Mouse (Mus musculus) heart, embryonic 10.5 days (tissue): ENCODE measurements at regions not wholly inside any gene's neighbourhood (a gene's known extent, or its start where the extent isn't known, plus 50 kb on each side); places are given as distances from the start of the nearest gene placed in this dataset.

Source experiments
- DNase-seq: peaks from one replicate; pipeline ENCODE4 v3.0.0-alpha.2; 2017; ENCODE audit warnings: low spot score
- H3K27ac ChIP-seq: fragments of 300-500 bp; sonication (generic); 2 replicates; pipeline ENCODE4 v1.5.1; 2016; ENCODE audit warnings: mild to moderate bottlenecking
- H3K27me3 ChIP-seq: fragments of 300-500 bp; sonication (generic); 2 replicates; pipeline ENCODE4 v1.6.1; 2016; ENCODE audit warnings: mild to moderate bottlenecking; ENCODE audit not compliant: poor library complexity, insufficient read depth, severe bottlenecking
- H3K36me3 ChIP-seq: fragments of 300-500 bp; sonication (generic); 2 replicates; pipeline ENCODE4 v1.6.1; 2016; ENCODE audit warnings: mild to moderate bottlenecking, moderate library complexity
- H3K4me1 ChIP-seq: fragments of 300-500 bp; sonication (generic); 2 replicates; pipeline ENCODE4 v1.6.1; 2016; ENCODE audit warnings: mild to moderate bottlenecking
- H3K4me3 ChIP-seq: fragments of 300-500 bp; sonication (generic); 2 replicates; pipeline ENCODE4 v1.5.1; 2016; ENCODE audit warnings: mild to moderate bottlenecking, moderate library complexity
- H3K9me3 ChIP-seq: fragments of 300-500 bp; sonication (generic); 2 replicates; pipeline ENCODE4 v1.6.1; 2016; ENCODE audit warnings: mild to moderate bottlenecking, moderate library complexity
- WGBS: fragments of 180-500 bp; shearing (Covaris S2); methylation state at CpG from one replicate; pipeline ENCODE4 v1.1.7; 2016; 5-methylcytosine and 5-hydroxymethylcytosine counted together

DNA sequence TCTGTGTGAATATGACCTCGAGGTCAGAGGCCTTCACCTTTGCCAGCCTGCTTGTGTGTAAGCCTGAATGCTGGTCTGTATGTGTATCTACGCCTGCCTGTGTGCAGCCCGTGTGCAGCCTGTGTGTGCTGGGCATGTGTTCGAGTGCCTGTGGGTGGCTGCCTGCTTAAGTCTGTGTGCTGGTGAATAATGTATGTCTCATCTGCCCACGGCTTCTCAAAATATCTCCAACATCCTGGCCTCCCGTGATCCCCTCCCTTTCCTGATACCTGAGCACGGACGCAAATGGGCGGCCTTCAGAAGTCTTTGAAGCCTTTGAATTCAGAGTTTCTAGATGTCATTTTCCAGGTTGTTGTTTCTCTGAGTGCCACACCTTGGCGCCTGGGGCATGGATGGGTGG is 170.1 kb upstream of the Zfp64 start:
- 0 out of 2 replicates have a peak, but pooled peaks cover 8% of the 10 kb centered on the region for H3K9me3 ChIP-seq
- DNase-seq = no peak
- no peaks in the 10 kb centered on the region for H3K4me1 ChIP-seq
- no peak overlapping the region for H3K4me3 ChIP-seq
- WGBS = 85% methylated on average over 10 of the region's 10 CpGs
- H3K27ac ChIP-seq = no peak overlapping the region
- H3K36me3 ChIP-seq = no peaks in the 10 kb centered on the region; the same call in 1 of the 2 replicates
- H3K27me3 ChIP-seq = 0 out of 2 replicates have a peak, but pooled peaks cover 4% of the 10 kb centered on the region

DNA sequence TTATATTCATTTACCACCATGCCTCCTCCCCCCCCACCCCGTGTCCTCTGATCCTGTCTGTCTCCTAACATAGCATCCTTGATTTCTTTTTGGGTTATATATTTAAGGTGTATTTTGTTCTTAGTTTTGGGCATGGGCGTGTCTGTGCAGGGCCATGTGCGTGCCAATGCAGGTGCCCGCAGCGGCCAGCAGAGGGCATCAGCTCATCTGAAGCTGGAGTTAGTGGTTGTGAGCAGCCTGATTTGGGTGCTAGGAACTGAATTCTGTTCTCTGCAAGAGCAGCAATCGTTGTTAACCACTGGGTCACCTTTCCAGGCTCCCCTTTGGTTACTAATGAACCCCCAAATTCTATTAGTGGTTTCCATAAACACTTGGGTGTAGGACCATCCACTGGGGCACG is 167.5 kb upstream of the Zfp64 start:
- no peak for DNase-seq
- WGBS = 80% methylated on average over 7 of the region's 7 CpGs
- Histone ChIP-seq H3K27me3 (no peaks in the 10 kb centered on the region), H3K4me1 (no peaks in the 10 kb centered on the region), H3K9me3 (0 out of 2 replicates have a peak, but pooled peaks cover 8% of the 10 kb centered on the region), H3K36me3 (no peaks in the 10 kb centered on the region; the same call in 1 of the 2 replicates), H3K4me3 (no peak overlapping the region), H3K27ac (no peak overlapping the region)

DNA sequence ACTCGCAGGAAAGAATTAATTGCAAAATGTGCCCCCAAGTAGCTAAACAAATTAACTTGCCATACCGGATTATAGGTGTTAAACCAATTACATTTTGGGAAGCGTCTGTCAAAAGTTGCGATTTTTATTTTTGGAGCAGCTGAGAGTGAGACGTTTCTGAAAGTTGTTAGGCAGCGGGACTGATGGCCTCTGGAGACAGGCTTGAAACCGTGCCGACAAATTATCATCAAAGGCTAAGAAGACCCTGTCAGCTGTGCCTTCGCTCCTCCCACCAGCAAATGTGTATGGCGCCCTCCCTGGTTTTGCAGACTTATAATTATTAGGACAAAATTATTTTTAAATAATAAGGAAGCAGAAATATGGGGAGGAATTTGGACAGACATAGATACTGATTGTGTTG is 161.5 kb upstream of the Zfp64 start:
- Histone ChIP-seq H3K27me3 (peaks cover 10% of the 10 kb centered on the region), H3K4me1 (no peaks in the 10 kb centered on the region), H3K27ac (no peak overlapping the region), H3K36me3 (no peaks in the 10 kb centered on the region), H3K4me3 (no peak overlapping the region), H3K9me3 (no peaks in the 10 kb centered on the region)
- WGBS = 60% methylated on average over 10 of the region's 10 CpGs
- DNase-seq = no peak

DNA sequence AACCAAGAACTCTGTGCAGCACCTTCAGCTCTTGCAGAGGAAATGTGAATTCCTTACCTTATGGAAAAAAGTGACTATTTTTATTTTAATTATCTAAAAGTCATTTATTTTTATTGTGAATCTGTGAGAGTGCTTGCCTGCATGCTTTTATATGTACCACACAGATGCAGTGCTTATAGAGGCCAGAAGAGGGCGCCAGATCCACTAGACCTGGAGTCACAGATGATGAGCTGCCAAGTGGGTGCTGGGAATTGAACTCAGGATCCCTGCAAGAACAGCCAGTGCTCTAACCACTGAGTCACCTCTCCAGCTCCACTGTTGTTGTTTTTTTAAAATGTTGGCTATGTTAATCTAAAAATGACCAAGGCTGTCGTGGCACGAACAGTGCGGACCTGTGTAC is 153.7 kb upstream of the Zfp64 start:
- no peak overlapping the region for H3K27ac ChIP-seq
- H3K4me3 ChIP-seq = no peak overlapping the region
- H3K36me3 ChIP-seq = no peaks in the 10 kb centered on the region
- whole genome bisulfite sequencing = 79% methylated on average over 4 of the region's 4 CpGs
- peaks cover 5% of the 10 kb centered on the region; the same call in 1 of the 2 replicates for H3K4me1 ChIP-seq
- H3K27me3 ChIP-seq = no peaks in the 10 kb centered on the region
- H3K9me3 ChIP-seq = no peaks in the 10 kb centered on the region
- DNase-seq = no peak

DNA sequence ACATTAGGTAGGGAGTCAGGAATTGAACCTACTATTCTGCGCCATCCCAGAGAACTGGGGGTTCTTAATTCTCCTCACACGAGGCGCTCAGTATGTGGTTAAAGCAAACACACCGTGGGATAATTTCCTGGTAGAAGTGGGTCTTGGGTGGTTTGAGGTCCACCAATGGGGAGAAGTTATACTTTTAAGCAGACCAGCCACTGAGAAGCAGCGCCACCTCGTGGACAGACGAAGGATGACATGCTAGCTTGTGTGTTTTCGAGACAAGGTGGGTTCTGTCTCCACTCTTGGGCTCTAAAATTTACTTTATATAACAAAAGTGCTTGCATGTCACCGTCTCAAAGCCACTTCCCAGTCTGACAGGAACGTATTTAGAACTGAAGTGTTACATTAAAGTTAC is 152.7 kb upstream of the Zfp64 start:
- Histone ChIP-seq H3K4me3 (no peak overlapping the region), H3K27ac (no peak overlapping the region), H3K4me1 (peaks cover 5% of the 10 kb centered on the region; the same call in 1 of the 2 replicates), H3K36me3 (no peaks in the 10 kb centered on the region), H3K9me3 (no peaks in the 10 kb centered on the region), H3K27me3 (no peaks in the 10 kb centered on the region)
- WGBS = 38% methylated on average over 10 of the region's 10 CpGs
- DNase-seq = no peak

DNA sequence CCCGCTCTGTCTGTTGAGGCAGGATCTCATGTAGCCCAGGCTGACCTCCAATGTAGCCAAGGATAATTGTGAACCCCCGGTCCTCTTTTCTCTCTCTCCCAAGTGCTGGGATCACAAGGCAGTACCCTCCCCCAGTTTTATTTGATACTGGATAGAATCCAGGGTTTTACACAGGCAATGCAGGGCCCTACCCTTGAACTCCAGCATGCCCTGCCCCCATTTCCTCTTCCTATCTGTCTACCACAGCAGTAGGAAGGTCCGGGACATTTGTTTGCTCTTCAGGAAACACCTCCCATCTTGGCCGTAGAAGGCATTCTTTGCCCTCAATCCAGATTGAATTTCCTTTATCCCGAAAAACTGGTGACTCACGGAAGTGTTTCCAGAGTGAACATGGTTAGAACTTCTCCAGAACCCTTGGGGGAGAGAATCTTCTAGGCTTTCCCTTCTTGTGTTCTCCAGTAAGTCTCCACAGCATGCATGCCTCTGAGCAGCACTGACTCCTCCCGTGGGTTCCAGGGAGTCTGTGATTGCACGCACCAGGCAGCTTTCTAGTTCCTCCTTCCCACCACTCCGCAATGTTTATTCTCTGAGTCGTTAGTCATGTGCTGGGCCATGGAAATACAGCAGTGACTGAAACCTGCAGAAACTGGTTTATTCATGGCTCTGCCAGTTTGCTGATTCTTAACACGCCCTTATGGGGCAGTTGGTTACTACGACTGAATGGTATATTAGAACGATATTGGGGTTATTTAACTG is 146.3 kb upstream of the Zfp64 start:
- WGBS = 79% methylated on average over 13 of the region's 13 CpGs
- no peaks in the 10 kb centered on the region for H3K9me3 ChIP-seq
- no peak for DNase-seq
- no peaks in the 10 kb centered on the region for H3K36me3 ChIP-seq
- H3K4me1 ChIP-seq = peaks cover 4% of the 10 kb centered on the region; the same call in 1 of the 2 replicates
- H3K27ac ChIP-seq = no peak overlapping the region
- H3K27me3 ChIP-seq = no peaks in the 10 kb centered on the region
- H3K4me3 ChIP-seq = no peak overlapping the region

DNA sequence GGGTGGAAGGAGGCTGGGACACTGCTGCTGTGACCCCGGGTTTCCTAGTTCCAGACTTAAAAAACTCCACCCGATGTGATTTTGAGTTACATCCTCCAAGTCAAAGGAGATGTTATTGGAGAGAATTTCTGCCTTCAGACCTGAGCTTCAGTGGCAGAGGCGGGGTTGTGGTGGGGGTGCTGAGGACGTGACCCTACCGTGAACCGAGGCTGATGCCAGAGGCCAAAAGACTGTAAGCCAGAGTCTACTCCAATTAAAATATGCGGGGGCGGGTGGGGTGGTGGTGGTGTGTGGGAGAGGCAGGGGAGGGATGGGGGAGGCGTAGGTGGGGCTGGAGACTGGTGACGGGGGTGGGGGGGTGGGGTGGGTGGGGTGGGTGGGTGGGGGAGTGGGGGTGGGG is 145.1 kb upstream of the Zfp64 start:
- Histone ChIP-seq H3K27ac (no peak overlapping the region), H3K27me3 (no peaks in the 10 kb centered on the region), H3K9me3 (no peaks in the 10 kb centered on the region), H3K36me3 (no peaks in the 10 kb centered on the region), H3K4me3 (no peak overlapping the region), H3K4me1 (no peaks in the 10 kb centered on the region)
- WGBS = 84% methylated on average over 9 of the region's 10 CpGs
- DNase-seq = no peak

DNA sequence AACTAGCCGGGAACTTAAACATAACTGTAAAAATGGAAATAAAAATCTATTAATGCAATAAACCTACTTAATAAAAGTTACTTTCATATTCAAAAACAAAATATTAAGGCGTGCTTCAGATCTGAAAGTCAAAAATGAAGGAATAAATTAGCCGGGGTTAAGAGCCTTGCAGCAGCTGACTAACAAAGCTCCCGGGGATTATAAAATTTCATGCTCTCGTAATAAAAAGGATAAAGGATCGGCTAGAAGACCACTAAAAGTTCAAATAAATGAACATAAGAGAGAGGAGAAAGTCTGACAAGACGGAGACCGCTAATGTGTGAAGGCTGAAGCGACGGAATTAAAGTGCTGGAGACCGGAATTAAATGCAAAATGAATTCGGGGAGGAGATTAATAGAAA is 144.3 kb upstream of the Zfp64 start:
- Histone ChIP-seq H3K36me3 (no peaks in the 10 kb centered on the region), H3K4me3 (no peak overlapping the region), H3K9me3 (no peaks in the 10 kb centered on the region), H3K27ac (no peak overlapping the region), H3K4me1 (no peaks in the 10 kb centered on the region), H3K27me3 (no peaks in the 10 kb centered on the region)
- 89% methylated on average over 12 of the region's 12 CpGs for WGBS
- no peak for DNase-seq

DNA sequence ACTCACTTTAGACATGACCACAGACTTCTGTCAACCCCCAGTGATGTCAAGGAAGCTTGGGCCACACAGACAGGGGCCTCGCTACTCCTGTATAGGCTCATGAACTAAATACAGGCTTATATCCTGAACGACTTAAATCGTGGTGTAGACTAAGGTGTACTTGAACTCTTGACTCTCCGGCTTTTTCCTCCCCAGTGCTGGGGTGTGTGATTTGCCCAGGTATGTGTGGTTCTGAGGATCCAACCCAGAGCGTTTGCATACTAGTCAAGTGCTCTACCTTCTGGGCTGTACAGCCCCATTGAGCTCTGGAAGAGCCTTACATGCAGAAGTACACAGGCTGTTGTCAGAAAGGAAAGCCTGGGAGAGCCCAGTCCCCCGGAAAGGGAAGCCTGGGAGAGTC is 143.2 kb upstream of the Zfp64 start:
- Histone ChIP-seq H3K9me3 (no peaks in the 10 kb centered on the region), H3K27ac (no peak overlapping the region), H3K27me3 (no peaks in the 10 kb centered on the region), H3K4me3 (no peak overlapping the region), H3K4me1 (no peaks in the 10 kb centered on the region), H3K36me3 (no peaks in the 10 kb centered on the region)
- 86% methylated on average over 6 of the region's 6 CpGs for WGBS
- DNase-seq = no peak

DNA sequence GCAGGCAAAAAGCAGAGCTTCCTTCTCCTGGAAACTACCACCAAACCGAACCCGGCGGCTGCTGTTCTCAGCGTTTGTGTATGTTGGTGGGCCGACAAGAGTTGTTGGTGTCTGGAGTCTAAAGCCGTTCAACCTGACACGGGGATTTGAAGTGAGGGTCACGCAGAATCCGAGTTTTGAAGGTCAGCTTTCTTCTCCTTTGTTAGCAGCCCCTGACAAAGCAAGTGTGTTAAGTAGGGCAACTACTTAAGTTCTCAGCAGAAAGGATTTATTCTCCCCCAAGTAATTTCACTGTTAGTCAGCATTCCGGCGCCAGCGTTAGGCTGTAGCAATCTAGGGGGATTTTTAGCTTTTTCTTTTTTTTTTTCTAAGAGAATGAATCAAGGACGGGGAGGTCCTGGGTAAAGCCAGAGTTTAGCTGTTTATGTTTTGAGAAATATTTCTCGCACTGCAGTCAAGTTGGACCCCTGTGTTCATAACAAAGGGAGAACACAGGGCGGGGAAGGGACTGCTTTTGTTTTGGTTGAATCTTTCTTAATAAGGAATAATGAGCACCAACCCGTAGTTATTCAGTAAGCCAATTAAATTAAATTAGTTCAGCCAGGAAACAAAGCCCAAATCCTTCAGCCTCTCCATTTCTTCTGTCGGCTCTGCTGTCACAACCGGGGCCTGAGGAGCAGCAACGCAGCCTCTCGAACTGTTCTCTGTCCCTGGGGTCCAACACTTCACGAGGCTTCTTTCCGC is 138.8 kb upstream of the Zfp64 start:
- Histone ChIP-seq H3K27me3 (no peaks in the 10 kb centered on the region), H3K9me3 (peaks cover 5% of the 10 kb centered on the region; the same call in 1 of the 2 replicates), H3K27ac (no peak overlapping the region), H3K4me3 (no peak overlapping the region), H3K4me1 (no peaks in the 10 kb centered on the region), H3K36me3 (no peaks in the 10 kb centered on the region)
- DNase-seq = no peak
- 86% methylated on average over 22 of the region's 22 CpGs for WGBS

DNA sequence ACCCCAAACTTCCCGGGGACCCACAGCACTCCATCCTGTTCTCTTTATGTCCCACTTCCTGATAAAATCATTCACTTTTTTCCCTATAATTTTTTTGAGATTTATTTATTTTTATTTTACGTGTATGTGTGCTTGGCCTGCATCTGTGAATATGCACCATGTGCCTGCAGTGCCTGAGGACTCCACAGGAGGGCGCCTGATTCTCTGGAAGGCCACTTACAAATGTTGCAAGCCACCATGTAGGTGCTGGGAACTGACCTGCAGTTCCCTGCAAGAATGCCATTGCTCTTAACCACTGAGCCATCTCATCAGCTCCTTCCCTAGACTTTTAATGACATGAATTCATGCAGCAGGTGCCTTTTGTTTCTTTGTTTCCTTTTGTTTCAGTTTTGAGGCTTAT is 134.9 kb upstream of the Zfp64 start:
- no peak for DNase-seq
- H3K36me3 ChIP-seq = no peaks in the 10 kb centered on the region
- H3K4me3 ChIP-seq = no peak overlapping the region
- no peak overlapping the region for H3K27ac ChIP-seq
- WGBS = 73% methylated on average over 3 of the region's 3 CpGs
- H3K27me3 ChIP-seq = no peaks in the 10 kb centered on the region
- 0 out of 2 replicates have a peak, but pooled peaks cover 4% of the 10 kb centered on the region for H3K4me1 ChIP-seq
- H3K9me3 ChIP-seq = peaks cover 5% of the 10 kb centered on the region; the same call in 1 of the 2 replicates

DNA sequence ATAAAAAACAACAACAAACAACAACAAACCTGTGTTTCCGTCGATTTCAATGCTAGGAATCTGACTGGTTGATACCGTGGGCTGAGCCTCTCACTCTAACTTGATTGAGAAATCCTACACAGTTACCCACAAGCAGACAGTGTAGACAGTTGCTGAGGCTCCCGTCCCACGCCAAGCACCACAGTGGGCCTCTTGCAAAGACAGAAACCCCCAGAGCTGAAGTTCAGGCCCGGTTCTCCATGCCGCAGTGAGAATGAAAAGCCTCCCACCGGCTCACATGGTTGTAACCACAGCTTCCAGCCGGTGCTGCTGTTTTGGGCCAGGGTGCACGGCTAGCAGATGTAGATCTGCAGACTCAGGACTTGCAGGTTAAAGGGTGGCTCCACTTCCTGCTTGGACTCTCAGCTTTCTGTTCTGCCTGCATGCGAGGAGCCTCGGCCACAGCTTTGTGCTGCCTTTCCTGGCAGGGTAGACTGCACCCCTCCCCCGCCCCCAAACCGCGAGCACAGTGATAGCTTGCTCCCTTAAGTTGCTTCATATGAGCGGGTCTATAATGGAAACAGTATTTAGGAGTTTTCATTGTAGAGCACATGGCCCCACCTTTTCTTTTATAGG is 133.6 kb upstream of the Zfp64 start:
- WGBS = 77% methylated on average over 16 of the region's 16 CpGs
- Histone ChIP-seq H3K36me3 (no peaks in the 10 kb centered on the region), H3K27me3 (no peaks in the 10 kb centered on the region), H3K4me3 (no peak overlapping the region), H3K4me1 (0 out of 2 replicates have a peak, but pooled peaks cover 4% of the 10 kb centered on the region), H3K27ac (no peak overlapping the region), H3K9me3 (peaks cover 5% of the 10 kb centered on the region; the same call in 1 of the 2 replicates)
- no peak for DNase-seq

DNA sequence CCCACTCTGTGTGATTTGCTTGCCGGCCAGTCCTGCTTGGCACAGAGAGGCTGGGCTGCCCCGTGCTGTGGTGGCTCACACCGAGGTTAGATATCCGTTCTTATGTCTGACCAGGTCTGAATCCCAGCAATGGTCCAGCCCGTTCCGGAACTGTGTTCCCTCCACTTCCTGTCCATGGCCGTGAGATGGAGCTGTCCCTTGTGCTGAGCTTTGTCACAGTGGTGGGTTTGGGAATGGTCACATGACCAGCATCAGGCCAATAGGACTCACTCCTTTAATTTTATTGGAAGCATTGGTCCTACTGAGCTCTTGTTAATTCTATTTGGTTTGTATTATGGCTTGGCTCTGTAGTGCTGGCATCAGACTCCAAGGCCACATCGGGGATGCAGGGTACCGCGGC is 132.9 kb upstream of the Zfp64 start:
- Histone ChIP-seq H3K36me3 (no peaks in the 10 kb centered on the region), H3K27me3 (no peaks in the 10 kb centered on the region), H3K4me1 (0 out of 2 replicates have a peak, but pooled peaks cover 4% of the 10 kb centered on the region), H3K4me3 (no peak overlapping the region), H3K27ac (no peak overlapping the region), H3K9me3 (peaks cover 5% of the 10 kb centered on the region; the same call in 1 of the 2 replicates)
- WGBS = 79% methylated on average over 10 of the region's 10 CpGs
- DNase-seq = no peak
